Mouse (Mus musculus) lung, adult 2 months (tissue): Measurements from ENCODE around the gene Ncoa3. TPM values are rescaled to one million over a fixed set of nuclear protein-coding genes. Genes with fewer than 3 reads are reported as not detected.
"Not testable (repeated sequence)": the region's sequence is repeated elsewhere in the genome, so short reads cannot be mapped to it uniquely, and the experiment has no call there.

ENCODE experiments used
- DNase-seq: peaks from one replicate; pipeline ENCODE4 v3.0.0; 2022
- H3K4me1 ChIP-seq: fragments of 200-500 bp; 2 replicates; pipeline ENCODE4 v1.6.1; 2011; ENCODE audit warnings: low read length; ENCODE audit not compliant: control insufficient read depth, insufficient read depth
- H3K4me3 ChIP-seq: fragments of 200-500 bp; replicated peaks from 2 replicates; pipeline ENCODE3; 2011; ENCODE audit warnings: low read depth, mild to moderate bottlenecking, control low read depth, low read length; ENCODE audit errors: extremely low read depth
- CTCF ChIP-seq: fragments of 200-500 bp; IDR thresholded peaks from 2 replicates; pipeline ENCODE4 v1.5.1; 2011; ENCODE audit warnings: mild to moderate bottlenecking, low read length, control low read depth; ENCODE audit not compliant: insufficient read depth
- POLR2A ChIP-seq: fragments of 200-500 bp; IDR thresholded peaks from 2 replicates; pipeline ENCODE4 v1.6.1; 2011; ENCODE audit warnings: low read depth, mild to moderate bottlenecking, control low read depth, low read length, borderline replicate concordance; ENCODE audit errors: extremely low read depth
- WGBS: fragments of 180-500 bp; shearing (Covaris S2); methylation state at CpG from one replicate; pipeline ENCODE4 v1.1.7; 2018; 5-methylcytosine and 5-hydroxymethylcytosine counted together
- polyA plus RNA-seq: library from polyadenylated mRNA; depleted of rRNA; stranded (reverse); fragments of >200 nt; gene quantifications from 2 replicates; pipeline ENCODE4 v1.2.3, GENCODE M21; 2012; rRNA removed

Gene Ncoa3
- polyA plus RNA-seq: 35.3 and 40.3 TPM in 2 replicates

- peak; percentile 87 for DNase-seq
- TF ChIP-seq CTCF (no peak), POLR2A (peak; percentile 97)
- peaks cover 6% of the 10 kb centered on the region for H3K4me1 ChIP-seq
- peak within 1 kb of the TSS; percentile 68 for H3K4me3 ChIP-seq
- 1% methylated on average over 103 of the region's 103 CpGs for WGBS
Measured at GRCm38 (mm10) chr2:165992270-165993172, at the start of gene Ncoa3. TSS of gene Ncoa3 (plus strand) at chr2:165992636.

GRCm38 (mm10) chr2:165943113-165943512 lies 49.3 kb upstream of the Ncoa3 start:
- TF ChIP-seq CTCF (no peak), POLR2A (no peak)
- no peak for DNase-seq
- WGBS: 96% methylated on average over 2 of the region's 2 CpGs
- H3K4me1 ChIP-seq: no peaks in the 10 kb centered on the region
- H3K4me3 ChIP-seq: no peak overlapping the region

GRCm38 (mm10) chr2:165944576-165945351 lies 47.7 kb upstream of the Ncoa3 start:
- no peak for DNase-seq
- Histone ChIP-seq H3K4me3 (no peak overlapping the region), H3K4me1 (no peaks in the 10 kb centered on the region)
- 79% methylated on average over 11 of the region's 11 CpGs for WGBS
- TF ChIP-seq POLR2A (no peak), CTCF (no peak)

GRCm38 (mm10) chr2:165946046-165946564 lies 46.3 kb upstream of the Ncoa3 start:
- Histone ChIP-seq H3K4me1 (no peaks in the 10 kb centered on the region), H3K4me3 (no peak overlapping the region)
- DNase-seq: no peak
- TF ChIP-seq POLR2A: no peak
- TF ChIP-seq CTCF: no peak
- WGBS: 69% methylated on average over 1 of the region's 1 CpGs

DNA sequence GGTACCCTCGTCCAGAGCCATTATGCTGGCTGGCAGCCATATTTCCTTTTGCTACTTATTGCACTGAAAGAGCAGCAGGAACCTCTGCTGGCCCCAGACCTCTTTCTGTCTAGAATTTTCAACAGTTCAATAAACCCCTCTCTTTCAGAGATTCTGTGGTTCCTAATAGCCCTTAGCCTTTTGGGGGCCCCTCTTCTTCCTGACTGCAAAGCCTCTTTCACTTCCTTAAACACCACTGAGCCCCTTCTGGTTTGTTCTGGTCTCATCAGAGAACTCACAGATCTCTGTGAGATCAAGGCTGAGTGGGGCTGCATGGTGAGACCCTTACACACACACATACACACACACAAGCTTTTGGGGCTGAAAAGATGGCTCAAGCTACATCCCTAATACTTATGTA lies 44.4 kb upstream of the Ncoa3 start:
- TF ChIP-seq CTCF (no peak), POLR2A (no peak)
- 29% methylated on average over 1 of the region's 1 CpGs for WGBS
- no peak for DNase-seq
- Histone ChIP-seq H3K4me1 (no peaks in the 10 kb centered on the region), H3K4me3 (no peak overlapping the region)

GRCm38 (mm10) chr2:165948785-165949184 lies 43.7 kb upstream of the Ncoa3 start:
- WGBS: 75% methylated on average over 1 of the region's 1 CpGs
- not testable (repeated sequence) for DNase-seq, H3K4me1 ChIP-seq, H3K4me3 ChIP-seq

DNA sequence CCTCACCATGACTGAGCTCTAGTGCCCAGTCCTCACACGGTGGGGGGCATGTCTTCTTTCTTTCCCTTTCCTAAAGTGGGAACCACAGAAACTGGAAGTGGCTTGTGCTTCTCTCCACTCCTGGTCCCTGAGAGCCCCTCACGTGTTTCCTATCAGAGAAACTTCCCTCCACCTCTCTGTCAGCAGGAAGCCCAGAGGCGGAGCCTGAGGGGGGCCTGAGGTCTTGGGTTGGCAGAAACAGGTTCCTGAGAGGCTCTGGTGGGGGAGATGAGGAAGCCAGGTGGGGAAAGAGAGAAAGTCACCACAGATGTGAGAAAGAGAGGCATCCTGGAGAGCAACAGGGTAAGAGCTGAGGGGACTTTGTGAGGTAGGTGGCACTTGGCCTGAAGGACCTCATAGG lies 42.7 kb upstream of the Ncoa3 start:
- Histone ChIP-seq H3K4me3 (no peak overlapping the region), H3K4me1 (peaks cover 6% of the 10 kb centered on the region; the same call in 1 of the 2 replicates)
- no peak for TF ChIP-seq POLR2A
- TF ChIP-seq CTCF: no peak
- 41% methylated on average over 3 of the region's 3 CpGs for WGBS
- DNase-seq: no peak

DNA sequence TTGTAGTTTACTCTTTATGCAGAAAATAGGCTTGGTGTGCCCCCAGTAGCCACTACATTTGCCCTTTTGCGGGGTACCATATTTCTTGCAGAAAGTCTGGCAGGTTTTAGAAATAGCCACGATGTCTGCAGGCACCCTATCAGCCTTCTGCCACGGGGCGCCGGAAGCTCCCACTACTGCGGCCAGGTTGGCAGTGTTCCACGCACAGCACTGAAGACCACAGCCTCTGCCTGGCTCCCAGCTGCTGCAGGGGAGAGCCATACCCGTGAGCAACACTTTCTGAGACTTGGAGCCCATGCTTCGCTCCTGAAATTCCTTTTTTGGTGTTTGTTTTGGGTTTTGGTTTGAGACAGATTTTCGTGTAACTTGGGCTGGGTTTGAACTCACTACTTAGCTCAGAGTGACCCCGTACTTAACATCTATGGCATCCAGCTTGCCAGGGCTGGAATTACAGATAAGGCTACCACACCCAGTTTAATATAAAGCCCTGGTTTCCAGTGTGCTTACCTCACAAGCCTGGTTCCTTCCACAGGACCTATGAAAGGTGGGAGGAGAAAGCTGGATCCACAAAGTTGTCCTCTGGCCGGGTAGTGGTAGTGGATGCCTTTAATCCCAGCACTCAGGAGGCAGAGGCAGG lies 40.9 kb upstream of the Ncoa3 start:
- H3K4me1 ChIP-seq: peaks cover 6% of the 10 kb centered on the region; the same call in 1 of the 2 replicates
- DNase-seq: no peak
- no peak for TF ChIP-seq POLR2A
- TF ChIP-seq CTCF: no peak
- WGBS: 57% methylated on average over 12 of the region's 12 CpGs
- no peak overlapping the region for H3K4me3 ChIP-seq

DNA sequence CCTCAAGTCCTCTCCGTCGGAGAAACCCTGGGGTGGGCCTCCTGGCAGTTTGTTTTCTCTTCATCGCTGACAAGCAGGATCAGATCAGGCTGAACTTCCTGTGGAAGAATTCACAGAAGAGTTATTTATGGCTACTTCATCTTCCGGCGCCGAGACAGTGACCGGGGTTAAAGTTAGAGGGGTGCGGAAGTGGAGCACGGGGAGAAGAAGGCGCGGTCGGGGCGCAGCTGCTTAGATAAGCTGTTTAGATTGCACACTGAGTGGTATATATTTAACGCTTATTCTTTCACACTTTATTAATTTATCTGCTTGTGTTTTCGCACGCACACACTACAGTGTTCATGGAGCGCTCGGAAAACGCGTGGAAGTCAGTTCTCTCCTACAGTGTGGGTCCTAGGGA lies 37.6 kb upstream of the Ncoa3 start:
- no peak for TF ChIP-seq CTCF
- no peak for TF ChIP-seq POLR2A
- WGBS: 30% methylated on average over 20 of the region's 20 CpGs
- H3K4me1 ChIP-seq: peaks cover 6% of the 10 kb centered on the region; the same call in 1 of the 2 replicates
- peak overlapping the region; percentile 32 for H3K4me3 ChIP-seq
- DNase-seq: peak; percentile 28
